Mouse (Mus musculus) c-Kit-positive CD71-negative TER-119-negative erythroid progenitor cells, embryonic 14.5 days (primary cell): ENCODE measurements around the gene Ms4a6c.
"Not testable (repeated sequence)": the region's sequence is repeated elsewhere in the genome, so short reads cannot be mapped to it uniquely, and the experiment has no call there.

Experiments used
- DNase-seq: peaks from one replicate; pipeline ENCODE4 v3.0.0-alpha.2; 2013; ENCODE audit warnings: low read depth

Gene Ms4a6c

GRCm38 (mm10) chr19:11501326-11501725 lies 32.2 kb downstream of the Ms4a6c start:
- no peak for DNase-seq

DNA sequence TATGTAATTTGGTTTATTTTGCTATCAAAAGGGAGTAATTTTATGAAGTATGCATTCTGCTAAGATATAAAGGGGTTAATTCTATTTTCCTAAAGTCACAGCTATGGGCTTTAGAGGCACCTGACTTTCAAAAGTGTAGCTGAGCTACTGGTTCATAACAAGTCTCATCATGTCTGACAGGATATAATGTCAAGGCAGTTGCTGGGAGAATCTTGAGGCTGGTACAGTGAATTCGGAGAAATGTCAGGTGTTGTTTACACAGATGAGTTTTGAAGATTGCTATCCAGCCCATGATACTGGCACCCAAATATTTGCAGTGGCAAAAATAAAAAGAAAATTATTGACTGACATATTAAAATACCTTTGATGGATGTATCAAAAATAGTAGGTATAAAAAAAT lies 35.7 kb downstream of the Ms4a6c start:
- no peak for DNase-seq

- no peak for DNase-seq
Measured at GRCm38 (mm10) chr19:11513458-11513857, 44.3 kb downstream of the Ms4a6c start.

DNA sequence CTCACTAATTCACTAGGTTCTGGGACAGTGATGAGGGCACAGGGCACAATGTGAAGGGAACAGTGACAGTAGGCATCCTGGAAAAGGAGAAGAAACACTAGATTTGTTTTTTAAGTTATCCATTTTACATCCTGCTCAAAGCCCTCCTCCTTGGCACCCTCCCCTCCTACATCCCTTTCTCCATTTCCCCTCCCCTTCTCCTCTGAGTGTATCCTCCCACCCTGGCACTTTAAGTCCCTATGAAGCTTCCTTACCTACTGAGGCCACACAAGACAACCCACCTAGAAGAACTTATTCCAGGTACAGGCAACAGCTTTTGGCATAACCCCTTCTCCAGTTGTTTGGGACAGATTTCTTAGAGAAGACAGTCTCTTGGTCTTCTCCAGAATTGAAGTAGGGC lies 47.1 kb downstream of the Ms4a6c start, which contains the start of gene Ms4a6b:
TSS of gene Ms4a6b (plus strand) at position 267 of the 400 bp plus-strand sequence.
- DNase-seq = no peak

- no peak for DNase-seq
Measured at GRCm38 (mm10) chr19:11516845-11517244, 47.7 kb downstream of the Ms4a6c start.

DNA sequence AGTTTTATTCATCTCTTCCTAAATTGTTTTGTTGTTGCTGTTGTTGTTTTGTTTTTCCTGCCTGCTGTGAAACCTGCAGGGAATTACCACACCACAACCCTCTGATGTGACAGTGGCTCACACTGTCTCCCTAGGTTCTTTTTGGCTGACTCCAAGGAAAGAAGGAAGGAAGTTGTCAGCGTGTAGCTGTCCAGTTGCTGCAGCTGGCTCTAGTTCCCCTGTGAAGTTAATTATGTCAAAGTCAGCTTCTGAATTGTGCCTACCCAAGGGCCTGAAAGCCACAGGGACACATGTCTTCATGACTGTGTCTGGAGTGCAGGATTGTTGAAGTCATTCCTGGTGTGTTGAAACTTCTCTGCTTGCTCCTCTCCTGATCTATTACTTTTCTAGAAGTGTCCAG lies 48.2 kb downstream of the Ms4a6c start:
- DNase-seq = not testable (repeated sequence)

- not testable (repeated sequence) for DNase-seq
Measured at GRCm38 (mm10) chr19:11518356-11518755, 49.2 kb downstream of the Ms4a6c start.

- DNase-seq = no peak
Measured at GRCm38 (mm10) chr19:11520146-11520545, 51.0 kb downstream of the Ms4a6c start.
